Mouse (Mus musculus): Measurements from ENCODE around the gene Prickle2.

GRCm38 (mm10) chr6:92699491-92700209 is 6.3 kb downstream of the Prickle2 start:
- TF ChIP-seq GATA1 (IDR thresholded peaks at IDR 0.05; ENCODE audit: borderline replicate concordance, low read length) (no peak), FLI1 (IDR thresholded peaks at IDR 0.05; ENCODE audit: low read length) (no peak)
